Mouse (Mus musculus) gastrocnemius, postnatal 10 days (tissue): Measurements from ENCODE around the gene Gdpd3. TPM values are rescaled to one million over a fixed set of nuclear protein-coding genes. Genes with fewer than 3 reads are reported as not detected.

Source experiments
- DNase-seq: peaks from one replicate; pipeline ENCODE4 v3.0.0; 2021; ENCODE audit warnings: mixed read lengths
- total RNA-seq, 2 experiments: library from RNA; stranded (reverse); gene quantifications; 2 replicates each; pipeline ENCODE4 v1.2.3; 2021

The Gdpd3 gene
- total RNA-seq, 2 experiments from 2014 or later = 1.0 to 4.0 TPM

- no peak for DNase-seq
Observed at GRCm38 (mm10) chr7:126806956-126807355, 40.8 kb downstream of the Gdpd3 start.

- no peak for DNase-seq
Observed at GRCm38 (mm10) chr7:126807405-126807804, 41.3 kb downstream of the Gdpd3 start.

- peak; percentile 83 for DNase-seq
Observed at GRCm38 (mm10) chr7:126808703-126809455, 42.7 kb downstream of the Gdpd3 start.

GRCm38 (mm10) chr7:126809723-126810369 lies 43.7 kb downstream of the Gdpd3 start:
- no peak for DNase-seq

GRCm38 (mm10) chr7:126815726-126816222 lies 49.6 kb downstream of the Gdpd3 start:
- DNase-seq = no peak

GRCm38 (mm10) chr7:126816494-126816893 lies 50.4 kb downstream of the Gdpd3 start:
- DNase-seq = no peak

- DNase-seq = no peak
Observed at GRCm38 (mm10) chr7:126817595-126817994, 51.5 kb downstream of the Gdpd3 start.

- DNase-seq = no peak
Observed at GRCm38 (mm10) chr7:126818818-126819217, 52.7 kb downstream of the Gdpd3 start.

GRCm38 (mm10) chr7:126821835-126822511 lies 55.8 kb downstream of the Gdpd3 start:
- DNase-seq = peak; percentile 86

- DNase-seq = no peak
Observed at GRCm38 (mm10) chr7:126822741-126823140, 56.6 kb downstream of the Gdpd3 start.

- no peak for DNase-seq
Observed at GRCm38 (mm10) chr7:126823202-126823711, 57.1 kb downstream of the Gdpd3 start.

GRCm38 (mm10) chr7:126823940-126824339 lies 57.8 kb downstream of the Gdpd3 start:
- no peak for DNase-seq

Other genes with a start within 250 kb of the Gdpd3 start
- gene Eif3c, start 199.9 kb upstream of the Gdpd3 start, total RNA-seq = 100 to 1,000 TPM; 147 to 153 TPM
- 1 to 10 TPM in 1 of 2 experiments, under 1 TPM in 1; 0.59 to 1.0 TPM for gene Apobr, start 181.4 kb upstream of the Gdpd3 start, total RNA-seq
- 10 to 100 TPM in 1 of 2 experiments, 1 to 10 TPM in 1; 6.3 to 14.3 TPM for gene Cln3, start 180.5 kb upstream of the Gdpd3 start, total RNA-seq
- gene Il27, start 171.4 kb upstream of the Gdpd3 start, total RNA-seq = not detected
- 10 to 100 TPM; 19.0 to 25.3 TPM for gene Nupr1, start 135.5 kb upstream of the Gdpd3 start, total RNA-seq
- 10 to 100 TPM; 21.9 to 22.9 TPM for gene Sgf29, start 117.0 kb upstream of the Gdpd3 start, total RNA-seq
- gene Sult1a1, start 89.9 kb upstream of the Gdpd3 start, total RNA-seq = 10 to 100 TPM; 13.8 to 24.7 TPM
- gene Bola2, start 70.9 kb upstream of the Gdpd3 start, total RNA-seq = 10 to 100 TPM; 53.6 to 54.4 TPM
- gene Slx1b, start 70.5 kb upstream of the Gdpd3 start, total RNA-seq = 1 to 10 TPM; 4.2 to 6.1 TPM
- 1 to 10 TPM; 5.0 to 7.0 TPM for gene Coro1a, start 58.5 kb upstream of the Gdpd3 start, total RNA-seq
- gene Mapk3, start 6.7 kb upstream of the Gdpd3 start, total RNA-seq = 10 to 100 TPM; 43.7 to 54.7 TPM
- 10 to 100 TPM; 56.3 to 62.9 TPM for gene Ypel3, start 10.6 kb downstream of the Gdpd3 start, total RNA-seq
- gene Tbx6, start 15.1 kb downstream of the Gdpd3 start, total RNA-seq = under 1 TPM; 0.38 to 0.75 TPM
- 10 to 100 TPM; 44.2 to 48.8 TPM for gene Ppp4c, start 26.2 kb downstream of the Gdpd3 start, total RNA-seq
- gene Fam57b, start 31.3 kb downstream of the Gdpd3 start, total RNA-seq = 10 to 100 TPM; 10.3 to 10.5 TPM
- not detected for gene 4930451I11Rik, start 65.3 kb downstream of the Gdpd3 start, total RNA-seq
- under 1 TPM; 0.14 to 0.68 TPM for gene Doc2a, start 81.1 kb downstream of the Gdpd3 start, total RNA-seq
- 10 to 100 TPM; 11.9 to 18.1 TPM for gene Hirip3, start 95.6 kb downstream of the Gdpd3 start, total RNA-seq
- gene Ino80e, start 96.0 kb downstream of the Gdpd3 start, total RNA-seq = 10 to 100 TPM; 18.6 to 23.6 TPM
- 10 to 100 TPM; 40.2 to 52.3 TPM for gene Taok2, start 118.4 kb downstream of the Gdpd3 start, total RNA-seq
- 10 to 100 TPM; 16.2 to 17.3 TPM for gene Tmem219, start 156.6 kb downstream of the Gdpd3 start, total RNA-seq
- gene Kctd13, start 162.5 kb downstream of the Gdpd3 start, total RNA-seq = 1 to 10 TPM; 3.7 to 5.0 TPM
- gene Asphd1, start 183.2 kb downstream of the Gdpd3 start, total RNA-seq = under 1 TPM in 1 of 2 experiments, not detected in 1; 0.35 TPM
- gene Sez6l2, start 184.2 kb downstream of the Gdpd3 start, total RNA-seq = 10 to 100 TPM in 1 of 2 experiments, 1 to 10 TPM in 1; 5.9 to 10.5 TPM
- 10 to 100 TPM; 38.3 to 39.9 TPM for gene Cdipt, start 209.6 kb downstream of the Gdpd3 start, total RNA-seq
- gene Cdiptos, start 209.8 kb downstream of the Gdpd3 start, total RNA-seq = under 1 TPM; 0.42 to 0.45 TPM
- 10 to 100 TPM; 23.3 to 28.3 TPM for gene Mvp, start 248.3 kb downstream of the Gdpd3 start, total RNA-seq